Mouse (Mus musculus) C3H10T1/2 (cell line): ENCODE results near the gene Cand1. TPM values are rescaled to one million over a fixed set of nuclear protein-coding genes. Genes with fewer than 3 reads are reported as not detected.

Experiments
- polyA plus RNA-seq, 2 experiments: library from polyadenylated mRNA; unstranded; fragments of >200 nt; fragmentation: generic; extraction: Trizol; gene quantifications; one replicate each; pipeline ENCODE4 v1.2.1; 2012; ENCODE audit warnings: missing spikeins in 2 of 2

Cand1 gene
- polyA plus RNA-seq, result 10 to 100 TPM in 1 of 2 experiments, 1 to 10 TPM in 1; 8.2 to 43.9 TPM

GRCm38 (mm10) chr10:119239969-119240721 lies at the start of gene Cand1:
TSS of gene Cand1 (minus strand) at chr10:119240055.

Other genes starting within 250 kb of the Cand1 start
- gene Grip1, start 213.8 kb upstream of the Cand1 start, polyA plus RNA-seq, result under 1 TPM; 0.01 to 0.02 TPM